Mouse (Mus musculus) bone marrow, adult 2 months (tissue): ENCODE data around the gene Tmem51.

Experiments
- CTCF ChIP-seq: fragments of 200-500 bp; IDR thresholded peaks from 2 replicates; pipeline ENCODE4 v1.5.1; 2011; ENCODE audit warnings: low read length, control low read depth; ENCODE audit not compliant: control insufficient read depth, insufficient read depth
- POLR2A ChIP-seq: fragments of 200-500 bp; IDR thresholded peaks from 2 replicates; pipeline ENCODE4 v1.6.1; 2011; ENCODE audit warnings: low read depth, mild to moderate bottlenecking, control low read depth, low read length, borderline replicate concordance; ENCODE audit not compliant: control insufficient read depth

GRCm38 (mm10) chr4:142098303-142098702, 14.2 kb upstream of the Tmem51 start:
- TF ChIP-seq CTCF (peak; percentile 47), POLR2A (no peak)
